Mouse (Mus musculus) c-Kit-positive CD71-positive TER-119-negative erythroid progenitor cells, embryonic 14.5 days (primary cell): Measurements from ENCODE around the gene Snrpd2.

ENCODE experiments used
- DNase-seq: peaks from one replicate; pipeline ENCODE4 v3.0.0-alpha.2; 2013; ENCODE audit warnings: low read depth

Snrpd2 gene

GRCm38 (mm10) chr7:19149626-19150025 is at the start of gene Snrpd2:
Gene Snrpd2, plus strand, starts transcription at chr7:19149722.
- DNase-seq = peak; percentile 93

DNA sequence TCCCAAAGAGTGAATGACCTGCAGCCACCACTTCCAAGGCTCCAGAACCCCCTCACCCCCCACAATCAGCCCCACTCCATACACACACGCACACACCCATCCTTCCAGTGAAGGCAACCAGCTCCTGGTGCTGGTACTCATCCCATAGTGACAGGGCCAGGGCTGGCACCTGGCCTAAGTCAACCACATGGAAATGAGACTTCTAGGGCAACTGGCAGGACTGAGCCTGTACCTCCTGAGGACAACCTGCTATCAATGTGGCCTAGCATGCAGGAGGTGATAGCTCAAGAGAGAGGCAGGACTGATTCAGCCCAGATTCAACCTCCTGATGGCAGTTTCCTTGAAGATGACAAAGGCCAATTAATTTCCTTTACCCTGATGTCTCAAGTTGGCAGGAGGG is 49.2 kb upstream of the Snrpd2 start:
- no peak for DNase-seq

DNA sequence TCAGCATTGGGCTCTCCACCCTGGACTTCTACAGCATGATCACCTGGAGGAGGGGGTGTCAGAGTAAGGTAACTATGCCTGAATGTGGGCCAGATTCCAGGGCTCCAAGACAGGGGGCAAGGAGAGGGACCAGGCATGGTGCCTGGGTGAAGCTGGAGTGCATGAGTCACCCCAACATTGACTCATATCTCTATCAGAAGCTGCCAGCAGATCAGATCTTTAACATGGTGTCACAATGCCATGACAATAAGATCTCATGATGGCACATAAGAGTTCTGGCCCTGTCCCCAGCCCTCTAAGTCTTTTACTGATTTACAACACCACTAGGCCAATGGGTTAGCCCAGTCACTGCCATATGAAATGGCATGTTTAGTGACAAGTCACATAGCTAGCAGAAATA is 45.8 kb upstream of the Snrpd2 start:
- DNase-seq = no peak

DNA sequence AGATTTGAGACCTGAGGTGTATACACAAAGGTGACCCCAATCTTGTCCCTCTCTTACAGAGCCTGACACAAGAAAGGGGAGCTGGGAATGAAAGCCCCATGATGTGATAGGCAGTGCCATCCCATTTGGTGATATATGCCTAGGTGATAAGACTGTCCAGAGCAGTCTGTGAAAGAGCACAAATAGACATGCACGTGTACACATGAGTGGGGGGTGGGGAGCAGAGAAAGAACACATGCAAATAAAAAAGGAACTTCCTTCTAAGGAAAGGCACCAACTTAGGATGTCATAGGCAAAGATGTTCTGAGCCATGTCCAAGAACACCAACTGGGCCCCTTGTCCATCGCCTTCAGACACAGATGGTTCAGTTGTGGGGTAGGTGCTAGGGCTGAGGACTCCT is 45.0 kb upstream of the Snrpd2 start:
- DNase-seq = no peak

- no peak for DNase-seq
Observed at GRCm38 (mm10) chr7:19107436-19107835, 42.1 kb upstream of the Snrpd2 start.

GRCm38 (mm10) chr7:19109565-19109964 is 40.0 kb upstream of the Snrpd2 start:
- no peak for DNase-seq

DNA sequence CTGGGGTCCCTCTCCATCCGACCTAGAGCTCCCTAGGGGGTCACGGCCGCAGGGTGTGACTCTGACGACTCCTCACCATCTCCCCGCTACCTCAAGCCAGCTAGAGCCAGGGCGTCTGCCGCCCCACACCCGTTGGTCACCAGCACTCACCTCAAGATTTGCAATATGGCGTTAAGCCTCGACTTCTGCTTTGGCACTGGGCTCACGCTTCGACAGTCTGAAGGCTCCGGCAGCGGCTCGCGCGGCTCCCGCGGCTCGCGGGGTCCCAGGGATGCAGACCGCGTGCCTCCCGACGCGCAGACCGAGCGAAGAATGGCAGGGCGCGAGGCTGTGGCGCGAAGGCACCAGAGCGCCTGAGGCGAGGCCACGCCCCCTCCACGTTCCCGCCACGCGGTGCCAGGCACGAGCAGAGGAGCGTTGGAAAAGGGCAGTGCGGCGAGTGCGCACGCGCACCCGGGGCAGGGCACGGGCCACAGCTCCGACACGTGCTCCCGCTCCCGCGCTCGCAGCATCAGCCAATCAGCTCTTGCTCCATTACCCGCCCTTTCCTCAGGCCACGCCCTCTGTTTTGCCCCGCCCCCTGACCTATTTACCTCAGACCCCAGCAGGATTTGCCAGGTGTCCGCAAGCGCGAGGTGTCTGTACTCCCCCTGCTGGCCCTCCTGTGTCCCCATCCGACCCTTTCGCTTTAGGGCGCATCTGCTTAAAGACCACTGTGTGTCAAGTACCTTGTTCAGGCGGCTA is 31.3 kb upstream of the Snrpd2 start, which contains the start of gene Gm4969:
Gene Gm4969, minus strand, starts transcription at position 341 of the 744 bp plus-strand sequence.
- DNase-seq = no peak

DNA sequence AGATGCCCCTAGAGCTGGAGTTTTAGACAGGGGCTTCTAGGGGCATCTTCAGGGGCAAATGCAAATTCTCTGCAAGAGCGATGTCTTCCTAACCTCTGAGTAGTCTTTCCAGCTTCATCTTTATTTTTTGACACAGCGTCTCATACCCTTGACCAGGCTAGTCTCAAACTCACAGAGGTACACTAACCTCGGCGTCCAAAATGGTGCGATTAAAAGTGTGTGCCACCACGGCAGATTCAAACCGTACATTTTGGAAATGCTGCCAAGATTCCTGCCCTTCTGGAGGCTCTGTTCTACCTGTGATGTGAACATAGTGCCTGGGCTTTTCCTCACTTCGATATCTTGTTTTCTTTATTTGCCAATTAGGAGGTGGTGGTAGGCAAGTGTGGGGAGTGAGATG is 30.4 kb upstream of the Snrpd2 start:
- no peak for DNase-seq

GRCm38 (mm10) chr7:19119631-19120429 is 29.7 kb upstream of the Snrpd2 start, which contains the start of gene Fbxo46:
Gene Fbxo46, plus strand, starts transcription at chr7:19119859.
- DNase-seq = peak; percentile 98

GRCm38 (mm10) chr7:19121686-19122085 is 27.8 kb upstream of the Snrpd2 start:
- DNase-seq = no peak

DNA sequence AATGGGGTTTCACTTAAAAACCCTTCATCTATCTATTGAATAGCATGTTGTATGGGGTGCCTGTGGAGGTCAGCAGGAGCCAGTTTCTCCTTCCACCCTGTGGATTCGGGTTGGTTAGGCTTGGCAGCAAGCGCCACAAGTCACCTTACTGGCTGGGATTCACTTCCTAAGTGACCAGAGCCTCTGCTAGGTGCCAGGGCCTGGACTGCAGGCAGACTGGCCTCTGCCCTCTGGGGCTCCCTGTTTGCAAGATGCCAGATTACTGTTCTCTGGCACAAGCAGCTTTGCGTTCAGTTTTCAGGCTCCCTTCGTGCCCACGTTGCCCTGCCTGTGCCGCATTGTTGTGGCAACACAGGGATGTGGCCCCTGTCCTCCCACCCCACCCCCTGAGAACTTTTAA is 24.8 kb upstream of the Snrpd2 start:
- no peak for DNase-seq

GRCm38 (mm10) chr7:19127744-19128143 is 21.8 kb upstream of the Snrpd2 start:
- DNase-seq = no peak

GRCm38 (mm10) chr7:19129396-19129795 is 20.1 kb upstream of the Snrpd2 start:
- no peak for DNase-seq

- no peak for DNase-seq
Observed at GRCm38 (mm10) chr7:19130657-19131056, 18.9 kb upstream of the Snrpd2 start.

DNA sequence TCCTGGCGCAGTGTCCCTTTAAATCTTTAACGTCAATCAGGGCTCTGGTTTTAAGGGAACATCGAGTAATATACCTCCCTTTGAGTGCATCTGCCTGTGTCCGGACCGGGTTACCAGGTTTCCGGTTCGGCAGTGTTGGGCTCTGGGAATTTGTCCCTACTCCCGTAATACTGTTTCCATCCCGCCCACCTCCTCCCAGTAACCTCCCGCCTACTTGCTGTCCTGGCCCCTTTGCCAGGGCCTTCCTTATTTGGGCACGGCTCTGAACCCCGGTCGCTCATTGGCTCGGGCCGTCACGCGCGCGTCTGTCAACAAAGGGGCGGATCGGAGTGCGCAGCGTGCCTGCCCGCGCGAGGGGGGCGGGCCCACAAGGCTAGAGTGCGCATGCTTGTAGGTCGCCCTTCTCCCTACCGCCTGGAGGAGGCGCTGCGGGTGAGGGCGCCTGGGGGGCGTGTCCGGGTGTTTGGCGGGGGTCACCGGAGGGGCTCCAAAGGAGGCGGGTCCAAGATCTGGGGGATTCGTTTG is 18.1 kb upstream of the Snrpd2 start:
- DNase-seq = peak; percentile 89

- no peak for DNase-seq
Observed at GRCm38 (mm10) chr7:19136168-19136567, 13.4 kb upstream of the Snrpd2 start.

GRCm38 (mm10) chr7:19136673-19137334 is 12.7 kb upstream of the Snrpd2 start:
- DNase-seq = no peak

DNA sequence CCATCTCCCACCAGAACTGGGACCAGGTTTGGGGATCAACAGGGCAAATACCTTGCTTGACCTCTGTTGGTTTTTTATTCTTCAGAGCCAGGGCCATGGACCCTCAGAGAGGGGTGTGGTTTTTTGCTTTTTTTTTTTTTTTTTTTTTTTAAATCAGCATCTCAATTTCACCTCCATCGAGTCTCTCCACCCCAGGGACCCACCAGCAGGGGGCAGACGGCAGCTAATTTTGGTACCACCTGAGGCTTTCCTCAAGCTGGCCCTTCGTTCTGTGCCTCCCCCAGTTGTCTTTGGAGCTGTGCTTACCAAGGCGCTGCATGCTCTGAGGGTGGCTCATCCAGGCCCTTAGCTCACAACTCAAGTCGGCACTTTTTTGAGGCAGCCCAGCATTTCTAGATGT is 12.1 kb upstream of the Snrpd2 start:
- no peak for DNase-seq

GRCm38 (mm10) chr7:19146793-19147192 is 2.7 kb upstream of the Snrpd2 start:
- no peak for DNase-seq

DNA sequence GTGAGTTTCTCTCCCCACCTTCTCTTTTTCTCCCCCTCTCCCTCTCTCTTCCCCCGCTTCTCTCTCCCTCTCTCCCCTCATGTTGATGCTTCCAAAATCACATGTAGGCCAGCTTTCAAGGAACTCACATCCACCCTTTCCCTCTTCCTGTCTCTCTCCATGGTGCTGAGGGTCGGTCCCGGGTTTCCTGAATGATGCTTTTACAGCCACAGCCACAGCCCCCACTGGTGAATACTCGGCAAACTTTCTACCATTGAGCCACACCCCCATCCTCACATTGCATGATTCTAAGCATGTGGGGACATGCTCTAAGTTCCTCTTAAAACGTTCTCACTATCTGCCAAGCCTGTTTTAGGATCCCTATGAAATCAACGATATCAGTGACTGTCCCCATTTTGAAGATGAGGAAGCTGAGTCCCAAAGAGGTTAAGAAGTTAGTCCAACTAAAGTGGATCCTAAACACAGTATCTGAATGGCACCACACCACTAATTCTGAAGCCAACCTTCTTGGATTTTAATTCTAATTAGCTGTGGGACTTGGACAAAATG is 2.0 kb upstream of the Snrpd2 start:
- DNase-seq = no peak

- no peak for DNase-seq
Observed at GRCm38 (mm10) chr7:19148180-19148874, 1.2 kb upstream of the Snrpd2 start.
